Mouse (Mus musculus): Measurements from ENCODE around the gene Zfp385b. TPM values are rescaled to one million over a fixed set of nuclear protein-coding genes. Genes with fewer than 3 reads are reported as not detected.

Gene Zfp385b
- total RNA-seq, 4 experiments from 2014 or later = 46.0 to 52.8 (median 49.5) TPM

GRCm38 (mm10) chr2:77393881-77394280, 425.6 kb downstream of the Zfp385b start:
- DNase-seq (ENCODE audit: low spot score in 2 of 2) = no peak

GRCm38 (mm10) chr2:77388186-77388585, 431.3 kb downstream of the Zfp385b start:
- no peak for DNase-seq (ENCODE audit: low spot score in 2 of 2)

DNA sequence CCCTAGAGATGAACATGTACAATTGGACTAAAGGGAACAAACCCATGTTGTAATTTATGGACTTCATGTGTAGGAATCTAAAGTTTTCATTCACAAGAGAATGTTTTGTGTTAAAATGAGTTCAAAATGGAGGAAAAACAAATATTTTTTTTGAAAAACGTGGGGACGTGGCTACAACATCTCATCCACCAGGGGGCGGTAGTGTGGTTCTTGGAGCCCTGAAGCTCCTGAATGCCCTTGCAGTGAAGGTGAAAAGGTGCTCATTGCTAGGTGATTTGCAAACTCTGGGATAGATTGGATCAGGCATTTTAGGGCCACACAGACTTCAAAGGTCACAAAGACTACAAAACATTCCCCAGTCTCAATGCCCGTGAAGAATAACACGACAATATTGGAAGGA, 432.9 kb downstream of the Zfp385b start:
- DNase-seq (ENCODE audit: low spot score in 2 of 2) = peak in 1 of 2 experiments; percentile 28

DNA sequence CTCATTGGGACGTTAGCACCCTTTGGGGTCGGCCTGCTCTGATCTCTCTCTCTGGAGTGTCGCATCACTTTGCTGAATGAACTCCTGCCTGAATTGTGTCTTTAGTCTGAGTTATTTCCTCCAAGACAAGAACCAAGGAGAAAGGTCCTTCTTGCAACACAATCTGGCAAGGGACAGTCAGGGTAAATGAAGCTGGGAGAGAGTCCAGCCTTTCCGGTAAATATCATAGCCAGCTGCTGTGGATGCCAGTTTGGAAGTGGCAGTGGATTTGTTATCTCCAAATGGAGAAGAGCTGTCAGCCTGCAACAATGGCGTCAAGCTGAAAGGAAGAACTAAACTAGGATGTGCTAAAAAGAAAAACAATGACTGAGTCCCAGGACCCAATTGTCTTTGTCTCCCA, 436.7 kb downstream of the Zfp385b start:
- DNase-seq (ENCODE audit: low spot score in 2 of 2) = no peak

DNA sequence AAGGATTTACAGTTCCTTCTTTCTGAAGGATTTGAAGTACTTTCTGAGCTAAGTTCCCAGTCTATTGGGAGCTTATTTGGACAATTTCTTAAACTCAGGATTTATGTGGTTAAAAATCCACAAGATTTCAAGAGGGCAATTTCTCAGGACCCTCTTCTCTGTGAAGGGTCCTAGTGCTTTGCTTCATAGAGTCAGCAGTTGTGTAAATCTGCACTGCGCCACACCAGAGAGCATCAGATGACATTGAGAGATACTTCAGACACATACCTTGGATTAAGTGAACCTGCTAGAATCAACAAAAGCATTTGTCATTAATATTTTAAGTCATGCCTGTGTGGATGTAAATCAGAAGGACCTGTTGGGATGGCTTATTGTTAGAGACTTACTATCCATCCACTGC, 439.5 kb downstream of the Zfp385b start:
- no peak for DNase-seq (ENCODE audit: low spot score in 2 of 2)

GRCm38 (mm10) chr2:77379332-77379731, 440.1 kb downstream of the Zfp385b start:
- no peak for DNase-seq (ENCODE audit: low spot score in 2 of 2)

DNA sequence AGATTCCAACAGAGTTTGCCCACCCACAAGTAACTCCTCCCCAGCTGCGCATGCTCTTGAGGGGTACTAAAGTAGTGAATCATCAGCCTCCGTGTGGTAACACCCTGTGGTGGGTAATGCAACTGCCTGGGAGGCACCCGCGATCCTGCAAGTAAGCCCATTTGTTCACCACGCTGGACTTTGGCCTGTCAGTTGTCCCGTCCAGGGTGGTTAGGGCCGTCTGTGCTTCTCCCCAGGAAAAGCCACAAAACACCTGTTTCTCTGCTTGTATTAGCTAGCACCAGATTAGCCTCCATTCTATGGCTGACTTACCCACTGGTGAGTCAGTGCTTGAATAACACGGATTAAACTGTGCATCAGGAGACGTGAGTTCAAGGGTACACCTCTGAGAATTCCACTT, 442.6 kb downstream of the Zfp385b start:
- DNase-seq (ENCODE audit: low spot score in 2 of 2) = no peak

DNA sequence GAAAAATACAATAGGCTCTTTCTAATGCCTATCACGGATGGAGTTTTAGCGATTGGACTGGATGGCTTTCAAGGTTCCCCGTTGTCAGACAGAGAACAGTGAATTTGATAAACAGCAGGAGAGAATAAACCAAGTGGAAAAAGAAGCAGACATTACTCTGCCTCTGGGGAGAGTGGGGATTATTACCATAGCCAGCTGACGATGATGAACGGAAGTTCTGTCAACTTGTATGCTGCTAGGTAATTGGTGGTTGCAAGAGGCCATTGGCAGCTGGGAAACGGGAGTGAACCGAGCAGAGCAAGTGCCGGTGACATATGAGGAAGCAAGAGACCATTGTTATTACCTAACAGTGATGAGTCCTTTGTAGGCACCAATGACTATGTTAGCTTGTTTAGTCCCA, 444.3 kb downstream of the Zfp385b start:
- no peak for DNase-seq (ENCODE audit: low spot score in 2 of 2)

GRCm38 (mm10) chr2:77369174-77369573, 450.3 kb downstream of the Zfp385b start:
- DNase-seq (ENCODE audit: low spot score in 2 of 2) = no peak

Other genes starting within 250 kb of the Zfp385b start
- gene Cwc22, start 126.7 kb upstream of the Zfp385b start, total RNA-seq (2022) = 10 to 100 TPM; 27.1 to 41.8 (median 32.2) TPM

Measured in layer of hippocampus, adult 8-10 months (tissue).